Mouse (Mus musculus): ENCODE measurements at regions not wholly inside any gene's neighbourhood (a gene's known extent, or its start where the extent isn't known, plus 50 kb on each side); places are given as distances from the start of the nearest gene placed in this dataset.

DNA sequence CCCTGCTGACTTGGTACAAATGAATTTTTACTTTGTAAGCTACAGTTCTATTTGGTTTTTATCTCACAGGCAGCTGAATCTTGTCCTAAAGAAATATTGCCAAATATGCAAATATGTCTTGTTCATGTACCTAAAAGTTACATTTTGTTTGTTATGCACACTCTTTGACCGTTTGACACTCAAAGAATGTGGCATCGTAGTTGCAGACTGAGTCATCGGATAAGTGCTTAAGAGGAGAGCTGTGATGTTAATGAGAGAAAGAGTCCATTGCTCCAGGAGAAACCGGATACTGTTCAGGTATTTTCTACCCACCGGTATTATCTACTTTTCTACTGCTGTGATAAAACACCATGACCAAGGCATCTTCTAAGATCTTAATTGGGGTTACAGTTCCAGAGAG lies 50.3 kb upstream of the Rasl11b start:
- no peak for TF ChIP-seq ZC3H11A (IDR thresholded peaks at IDR 0.05; ENCODE audit: borderline replicate concordance, low read depth, low read length)
- no peak for TF ChIP-seq HCFC1 (IDR thresholded peaks at IDR 0.05; ENCODE audit: borderline replicate concordance, insufficient read depth, low read length)
- no peak for TF ChIP-seq CHD2 (IDR thresholded peaks at IDR 0.05; ENCODE audit: low read depth, low read length)
- no peak for TF ChIP-seq ZNF384 (IDR thresholded peaks at IDR 0.05; ENCODE audit: low read depth, low read length)
- TF ChIP-seq MAFK (IDR thresholded peaks at IDR 0.05; ENCODE audit: insufficient read depth, low read depth, low read length), result no peak

Measured in ES-E14 (cell line).